Mouse (Mus musculus) ES-E14 (cell line): ENCODE data around the gene Rbmx. TPM values are rescaled to one million over a fixed set of nuclear protein-coding genes. Genes with fewer than 3 reads are reported as not detected.
A peak's percentile ranks its signal among the peaks of the same experiment; 100 is the strongest.

ENCODE experiments used
- DNase-seq: peaks from one replicate; pipeline ENCODE4 v3.0.0-alpha.2; 2013; ENCODE audit warnings: low read depth, low spot score
- H3K27ac ChIP-seq: 2 replicates; pipeline ENCODE4 v1.5.1; 2012; ENCODE audit warnings: low read depth, mild to moderate bottlenecking, low read length, moderate library complexity, mixed read lengths; ENCODE audit not compliant: poor library complexity, insufficient read depth, severe bottlenecking
- H3K36me3 ChIP-seq: 2 replicates; pipeline ENCODE4 v1.6.1; 2012; ENCODE audit warnings: mild to moderate bottlenecking, low read length, moderate library complexity, mixed read lengths; ENCODE audit not compliant: control insufficient read depth, poor library complexity, insufficient read depth, severe bottlenecking
- H3K4me1 ChIP-seq, 2 experiments: fragments of 150-350 bp in 1 of 2; sonication (generic) in 1 of 2; 2 replicates each; pipeline ENCODE4 v1.6.1; 2012; ENCODE audit warnings: low read length in 2 of 2, mild to moderate bottlenecking in 1 of 2, mixed read lengths in 1 of 2; ENCODE audit not compliant: control insufficient read depth in 2 of 2, insufficient read depth in 2 of 2, poor library complexity in 1 of 2
- H3K4me3 ChIP-seq, 2 experiments: fragments of 150-350 bp in 1 of 2; sonication (generic) in 1 of 2; 2 replicates each; pipeline ENCODE4 v1.5.1; 2012; ENCODE audit warnings: low read length in 2 of 2, low read depth in 1 of 2, mild to moderate bottlenecking in 1 of 2, mixed read lengths in 1 of 2; ENCODE audit not compliant: insufficient read depth in 1 of 2, poor library complexity in 1 of 2, severe bottlenecking in 1 of 2
- H3K9ac ChIP-seq: 2 replicates; pipeline ENCODE4 v1.6.1; 2012; ENCODE audit warnings: low read depth, mild to moderate bottlenecking, low read length, mixed read lengths; ENCODE audit not compliant: poor library complexity, insufficient read depth, severe bottlenecking
- H3K9me3 ChIP-seq: fragments of 150-350 bp; sonication (generic); 2 replicates; pipeline ENCODE4 v1.6.1; 2012; ENCODE audit warnings: low read depth, mild to moderate bottlenecking, low read length; ENCODE audit not compliant: control insufficient read depth, insufficient read depth
- CHD2 ChIP-seq: IDR thresholded peaks from 2 replicates; pipeline ENCODE4 v1.6.1; 2014; ENCODE audit warnings: mild to moderate bottlenecking, low read depth, low read length, inconsistent platforms
- HCFC1 ChIP-seq: IDR thresholded peaks from 2 replicates; pipeline ENCODE4 v1.6.1; 2012; ENCODE audit warnings: low read length, inconsistent platforms, borderline replicate concordance; ENCODE audit not compliant: insufficient read depth
- MAFK ChIP-seq: IDR thresholded peaks from 2 replicates; pipeline ENCODE4 v1.6.1; 2014; ENCODE audit warnings: mild to moderate bottlenecking, low read depth, low read length, inconsistent platforms; ENCODE audit not compliant: insufficient read depth
- ZC3H11A ChIP-seq: IDR thresholded peaks from 2 replicates; pipeline ENCODE4 v1.6.1; 2012; ENCODE audit warnings: low read depth, mild to moderate bottlenecking, inconsistent platforms, low read length, borderline replicate concordance
- ZNF384 ChIP-seq: IDR thresholded peaks from 2 replicates; pipeline ENCODE4 v1.6.1; 2012; ENCODE audit warnings: low read depth, low read length, inconsistent platforms
- in situ Hi-C, 2 experiments: fragments of 600-800 bp; cut with MboI; formaldehyde crosslinking; loops; one replicate each; pipeline ENCODE4 v1.15.1; 2025; ENCODE audit warnings: low sequenced_read_pairs in 2 of 2, inconsistent platforms in 1 of 2; ENCODE audit not compliant: unreplicated experiment in 2 of 2
- total RNA-seq: library from RNA; depleted of rRNA; stranded (reverse); fragments of 300-350 nt; gene quantifications from 2 replicates; pipeline ENCODE4 v1.2.3, GENCODE M21; 2012

Rbmx gene
- total RNA-seq, 1 experiment = 16.5 TPM

- no peak for DNase-seq
- no peak overlapping the region for H3K27ac ChIP-seq
- H3K4me1 ChIP-seq = no peaks in the 10 kb centered on the region
- in situ Hi-C loops = no loop called here
- TF ChIP-seq ZC3H11A (no peak), MAFK (no peak), HCFC1 (no peak), ZNF384 (no peak), CHD2 (no peak)
- no peaks in the 10 kb centered on the region for H3K36me3 ChIP-seq
- no peak overlapping the region for H3K4me3 ChIP-seq
- H3K9me3 ChIP-seq = no peaks in the 10 kb centered on the region
- no peak overlapping the region for H3K9ac ChIP-seq
These were observed 10.8 kb upstream of the Rbmx start for GRCm38 (mm10) chrX:57403651-57404050.

GRCm38 (mm10) chrX:57401388-57401787, 8.6 kb upstream of the Rbmx start:
- no peak for DNase-seq
- Histone ChIP-seq H3K4me1 (no peaks in the 10 kb centered on the region), H3K36me3 (no peaks in the 10 kb centered on the region), H3K9me3 (no peaks in the 10 kb centered on the region), H3K9ac (no peak overlapping the region), H3K27ac (no peak overlapping the region), H3K4me3 (no peak overlapping the region)
- in situ Hi-C loops = no loop called here
- TF ChIP-seq MAFK (no peak), ZC3H11A (no peak), CHD2 (no peak), ZNF384 (no peak), HCFC1 (no peak)

- Histone ChIP-seq H3K4me3 (peak overlapping the region in 1 of 2 experiments; percentile 53; a peak in 1 of 4 replicates), H3K9ac (no peak overlapping the region), H3K27ac (no peak overlapping the region), H3K9me3 (no peaks in the 10 kb centered on the region), H3K4me1 (no peaks in the 10 kb centered on the region; a peak in 1 of 4 replicates), H3K36me3 (peaks cover 16% of the 10 kb centered on the region)
- no peak for DNase-seq
- TF ChIP-seq HCFC1 (no peak), ZNF384 (no peak), CHD2 (no peak), ZC3H11A (no peak), MAFK (no peak)
- in situ Hi-C loops = no loop called here
These were observed 576 bp upstream of the Rbmx start for GRCm38 (mm10) chrX:57393412-57393811.

- no peak for DNase-seq
- no peak for TF ChIP-seq MAFK
- no peak for TF ChIP-seq ZC3H11A
- TF ChIP-seq CHD2 = no peak
- TF ChIP-seq ZNF384 = no peak
- TF ChIP-seq HCFC1 = no peak
- Histone ChIP-seq H3K4me1 (no peaks in the 10 kb centered on the region; a peak in 2 of 4 replicates), H3K9ac (no peak overlapping the region), H3K36me3 (peaks cover 8% of the 10 kb centered on the region; the same call in 1 of the 2 replicates), H3K9me3 (no peaks in the 10 kb centered on the region), H3K4me3 (no peak overlapping the region), H3K27ac (no peak overlapping the region)
- in situ Hi-C loops = no loop called here
These were observed 11.9 kb downstream of the Rbmx start for GRCm38 (mm10) chrX:57380915-57381314.

- no peak overlapping the region for H3K9ac ChIP-seq
- in situ Hi-C loops = no loop called here
- no peaks in the 10 kb centered on the region for H3K9me3 ChIP-seq
- peaks cover 8% of the 10 kb centered on the region; the same call in 1 of the 2 replicates for H3K36me3 ChIP-seq
- no peak overlapping the region for H3K27ac ChIP-seq
- TF ChIP-seq CHD2 (no peak), ZNF384 (no peak), MAFK (no peak), ZC3H11A (no peak), HCFC1 (no peak)
- H3K4me3 ChIP-seq = no peak overlapping the region
- H3K4me1 ChIP-seq = no peaks in the 10 kb centered on the region; a peak in 2 of 4 replicates
- no peak for DNase-seq
These were observed 14.3 kb downstream of the Rbmx start for GRCm38 (mm10) chrX:57378579-57378978.
